Mouse (Mus musculus) lung, embryonic 15.5 days (tissue): ENCODE data around the gene Gabarapl2. TPM values are rescaled to one million over a fixed set of nuclear protein-coding genes. Genes with fewer than 3 reads are reported as not detected.

ENCODE experiments used
- ATAC-seq: fragments of 200-750 bp; cut with Nextera tagmentation; 2 replicates; pipeline ENCODE4 v1.8.0; 2017; ENCODE audit warnings: moderate number of reproducible peaks, borderline replicate concordance; ENCODE audit not compliant: low FRiP score, low TSS enrichment; ENCODE audit errors: extremely low read depth
- H3K27ac ChIP-seq: fragments of 300-500 bp; sonication (generic); 2 replicates; pipeline ENCODE4 v1.5.1; 2015; ENCODE audit warnings: moderate library complexity, mild to moderate bottlenecking, inconsistent platforms
- H3K27me3 ChIP-seq: fragments of 300-500 bp; sonication (generic); 2 replicates; pipeline ENCODE4 v1.6.1; 2015; ENCODE audit warnings: inconsistent platforms
- H3K36me3 ChIP-seq: fragments of 300-500 bp; sonication (generic); 2 replicates; pipeline ENCODE4 v1.6.1; 2015; ENCODE audit warnings: inconsistent platforms
- H3K4me1 ChIP-seq: fragments of 300-500 bp; sonication (generic); 2 replicates; pipeline ENCODE4 v1.6.1; 2015; ENCODE audit warnings: inconsistent platforms
- H3K4me2 ChIP-seq: fragments of 300-500 bp; sonication (generic); 2 replicates; pipeline ENCODE4 v1.6.1; 2015; ENCODE audit warnings: inconsistent platforms, mild to moderate bottlenecking, moderate library complexity
- H3K4me3 ChIP-seq: fragments of 300-500 bp; sonication (generic); 2 replicates; pipeline ENCODE4 v1.5.1; 2015; ENCODE audit warnings: mild to moderate bottlenecking, inconsistent platforms
- H3K9ac ChIP-seq: fragments of 300-500 bp; sonication (generic); 2 replicates; pipeline ENCODE4 v1.6.1; 2015; ENCODE audit warnings: inconsistent platforms
- H3K9me3 ChIP-seq: fragments of 300-500 bp; sonication (generic); 2 replicates; pipeline ENCODE4 v1.6.1; 2016; ENCODE audit warnings: inconsistent platforms
- WGBS: fragments of 180-500 bp; shearing (Covaris S2); methylation state at CpG from one replicate; pipeline ENCODE4 v1.1.7; 2015; 5-methylcytosine and 5-hydroxymethylcytosine counted together
- polyA plus RNA-seq: library from polyadenylated mRNA; unstranded; fragments of >200 nt; fragmentation: Nextera tagmentation; extraction: Ambion mirVana; gene quantifications from 2 replicates; pipeline ENCODE4 v1.2.1, GENCODE M21; 2015

Gene Gabarapl2
- polyA plus RNA-seq, 1 experiment from 2014 or later = 184 TPM

- H3K27me3 ChIP-seq = no peaks in the 10 kb centered on the region
- 63% methylated on average over 3 of the region's 3 CpGs for WGBS
- H3K9me3 ChIP-seq = no peaks in the 10 kb centered on the region
- H3K9ac ChIP-seq = no peak overlapping the region
- no peak overlapping the region for H3K4me3 ChIP-seq
- no peaks in the 10 kb centered on the region for H3K4me1 ChIP-seq
- peaks cover 14% of the 10 kb centered on the region for H3K36me3 ChIP-seq
- no peak overlapping the region for H3K27ac ChIP-seq
- no peak overlapping the region for H3K4me2 ChIP-seq
- no peak for ATAC-seq
These were observed 20.8 kb downstream of the Gabarapl2 start for GRCm38 (mm10) chr8:111961330-111961729.

DNA sequence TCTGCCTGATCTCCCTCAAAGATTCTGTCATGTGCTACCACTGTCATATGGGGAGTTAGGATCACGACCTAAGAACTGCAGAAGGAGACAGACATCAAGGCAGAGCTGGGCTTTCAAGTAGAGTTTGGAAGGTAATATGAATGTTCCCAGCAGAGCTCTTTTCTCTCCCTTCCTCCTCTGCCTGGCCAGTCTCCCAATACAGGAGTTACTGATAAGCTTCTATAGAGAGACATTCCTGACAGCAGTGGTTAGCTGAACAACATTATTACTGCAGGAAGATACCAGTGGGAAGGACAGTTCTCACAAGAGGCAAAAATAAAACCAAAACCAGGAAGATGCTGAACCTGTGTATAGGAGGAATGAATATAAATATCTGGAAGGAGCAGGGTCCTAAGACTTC, 22.1 kb downstream of the Gabarapl2 start:
- H3K27me3 ChIP-seq = no peaks in the 10 kb centered on the region
- no peaks in the 10 kb centered on the region for H3K9me3 ChIP-seq
- WGBS = 50% methylated on average over 1 of the region's 1 CpGs
- no peak overlapping the region for H3K4me3 ChIP-seq
- H3K36me3 ChIP-seq = 0 out of 2 replicates have a peak, but pooled peaks cover 2% of the 10 kb centered on the region
- no peak overlapping the region for H3K9ac ChIP-seq
- H3K4me1 ChIP-seq = no peaks in the 10 kb centered on the region
- no peak for ATAC-seq
- no peak overlapping the region for H3K4me2 ChIP-seq
- H3K27ac ChIP-seq = no peak overlapping the region

GRCm38 (mm10) chr8:111963091-111963490, 22.6 kb downstream of the Gabarapl2 start:
- no peak overlapping the region for H3K4me2 ChIP-seq
- WGBS = 73% methylated on average over 10 of the region's 10 CpGs
- H3K36me3 ChIP-seq = no peaks in the 10 kb centered on the region
- no peak for ATAC-seq
- H3K4me1 ChIP-seq = no peaks in the 10 kb centered on the region
- H3K27ac ChIP-seq = no peak overlapping the region
- no peaks in the 10 kb centered on the region for H3K27me3 ChIP-seq
- no peak overlapping the region for H3K9ac ChIP-seq
- no peaks in the 10 kb centered on the region for H3K9me3 ChIP-seq
- H3K4me3 ChIP-seq = no peak overlapping the region

- Histone ChIP-seq H3K36me3 (no peaks in the 10 kb centered on the region), H3K4me1 (no peaks in the 10 kb centered on the region), H3K27me3 (no peaks in the 10 kb centered on the region), H3K27ac (no peak overlapping the region), H3K4me3 (no peak overlapping the region), H3K4me2 (no peak overlapping the region), H3K9me3 (no peaks in the 10 kb centered on the region), H3K9ac (no peak overlapping the region)
- ATAC-seq = no peak
- 86% methylated on average over 4 of the region's 4 CpGs for WGBS
These were observed 23.0 kb downstream of the Gabarapl2 start for GRCm38 (mm10) chr8:111963546-111963945.

- Histone ChIP-seq H3K9ac (no peak overlapping the region), H3K4me1 (no peaks in the 10 kb centered on the region), H3K4me2 (no peak overlapping the region), H3K4me3 (no peak overlapping the region), H3K27ac (no peak overlapping the region), H3K36me3 (no peaks in the 10 kb centered on the region), H3K9me3 (no peaks in the 10 kb centered on the region), H3K27me3 (no peaks in the 10 kb centered on the region)
- no peak for ATAC-seq
- 42% methylated on average over 5 of the region's 5 CpGs for WGBS
These were observed 23.8 kb downstream of the Gabarapl2 start for GRCm38 (mm10) chr8:111964351-111964750.

DNA sequence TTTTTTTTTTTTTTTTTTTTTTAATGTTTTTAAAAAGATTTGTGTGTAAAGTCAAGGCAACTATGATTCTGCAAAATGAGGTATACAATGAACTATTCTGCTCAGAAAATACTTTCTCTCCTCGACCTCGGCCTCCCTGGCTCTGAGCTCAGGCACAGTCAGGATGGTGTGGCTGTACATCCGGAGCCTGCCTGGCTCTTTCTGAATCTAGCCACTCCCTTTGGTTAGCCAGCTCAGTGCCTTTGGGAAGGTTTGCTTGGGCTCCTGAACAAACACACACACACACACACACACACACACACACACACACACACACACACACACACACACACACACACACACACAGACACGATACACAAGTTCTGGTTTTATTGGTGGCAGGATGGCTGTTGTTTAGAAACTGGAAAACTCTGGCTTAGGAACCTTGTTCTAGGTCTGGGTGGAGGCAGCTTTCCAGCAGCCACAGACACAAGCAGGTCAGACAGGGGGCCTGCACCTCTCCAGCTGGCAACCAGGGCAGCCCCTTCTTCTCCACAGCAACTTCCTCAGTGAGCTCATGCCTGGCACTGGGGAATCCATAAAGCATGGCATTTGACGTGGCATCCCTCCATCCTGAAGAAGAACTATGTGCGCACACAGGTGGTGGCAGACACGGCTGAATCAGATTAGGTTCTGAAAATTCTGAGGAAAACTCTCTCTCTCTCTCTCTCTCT, 24.5 kb downstream of the Gabarapl2 start:
- Histone ChIP-seq H3K4me2 (no peak overlapping the region), H3K4me1 (no peaks in the 10 kb centered on the region), H3K27me3 (no peaks in the 10 kb centered on the region), H3K9ac (no peak overlapping the region), H3K27ac (no peak overlapping the region), H3K4me3 (no peak overlapping the region), H3K36me3 (no peaks in the 10 kb centered on the region), H3K9me3 (no peaks in the 10 kb centered on the region)
- WGBS = 62% methylated on average over 7 of the region's 7 CpGs
- ATAC-seq = no peak

GRCm38 (mm10) chr8:111967246-111967870, 26.9 kb downstream of the Gabarapl2 start:
- H3K9me3 ChIP-seq = no peaks in the 10 kb centered on the region
- no peaks in the 10 kb centered on the region for H3K27me3 ChIP-seq
- ATAC-seq = no peak
- H3K27ac ChIP-seq = no peak overlapping the region
- H3K36me3 ChIP-seq = peaks cover 6% of the 10 kb centered on the region; the same call in 1 of the 2 replicates
- no peak overlapping the region for H3K9ac ChIP-seq
- no peak overlapping the region for H3K4me3 ChIP-seq
- no peaks in the 10 kb centered on the region for H3K4me1 ChIP-seq
- 75% methylated on average over 5 of the region's 5 CpGs for WGBS
- no peak overlapping the region for H3K4me2 ChIP-seq

DNA sequence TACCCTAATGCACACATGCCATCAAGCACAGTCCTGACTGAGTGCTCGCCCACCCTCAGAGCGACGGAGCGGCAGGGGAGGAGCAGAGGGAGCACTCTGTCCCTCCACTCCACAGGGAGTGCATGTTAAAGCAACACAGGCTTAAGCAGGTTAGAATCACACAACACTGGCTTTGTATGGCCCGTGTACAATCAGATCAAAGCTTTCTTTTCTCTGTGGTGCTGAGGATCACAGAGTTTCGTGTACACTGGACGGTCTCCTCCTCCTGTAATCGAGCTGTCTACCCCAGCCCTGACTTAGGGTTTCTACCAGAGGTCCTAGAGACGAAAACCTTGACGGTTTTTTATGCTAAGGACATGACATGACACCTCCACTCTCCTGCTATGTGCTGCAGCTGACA, 28.0 kb downstream of the Gabarapl2 start:
- Histone ChIP-seq H3K9me3 (no peaks in the 10 kb centered on the region), H3K9ac (no peak overlapping the region), H3K4me3 (no peak overlapping the region), H3K4me1 (no peaks in the 10 kb centered on the region), H3K27ac (no peak overlapping the region), H3K4me2 (no peak overlapping the region), H3K27me3 (no peaks in the 10 kb centered on the region), H3K36me3 (peaks cover 11% of the 10 kb centered on the region)
- 83% methylated on average over 10 of the region's 10 CpGs for WGBS
- no peak for ATAC-seq

DNA sequence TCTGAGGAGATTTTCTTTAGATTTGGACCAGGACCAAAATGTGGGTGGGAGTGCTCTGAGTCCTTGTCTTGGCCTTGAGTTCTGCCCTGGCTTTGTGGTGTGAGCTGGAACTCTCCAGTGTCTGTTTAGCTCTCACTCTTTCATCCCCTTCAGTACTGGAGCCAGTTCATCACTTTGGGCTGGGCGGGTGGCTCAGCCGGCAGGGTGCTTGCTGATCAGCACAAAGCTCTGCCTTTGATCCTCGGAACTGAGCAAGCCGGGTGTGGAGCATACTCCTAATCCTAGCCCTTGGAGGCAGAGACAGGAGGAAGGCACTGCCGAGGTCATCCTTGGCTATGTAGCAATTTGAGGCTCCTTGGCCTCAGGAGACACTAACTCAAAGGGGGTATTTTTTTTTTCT, 28.5 kb downstream of the Gabarapl2 start:
- no peak for ATAC-seq

DNA sequence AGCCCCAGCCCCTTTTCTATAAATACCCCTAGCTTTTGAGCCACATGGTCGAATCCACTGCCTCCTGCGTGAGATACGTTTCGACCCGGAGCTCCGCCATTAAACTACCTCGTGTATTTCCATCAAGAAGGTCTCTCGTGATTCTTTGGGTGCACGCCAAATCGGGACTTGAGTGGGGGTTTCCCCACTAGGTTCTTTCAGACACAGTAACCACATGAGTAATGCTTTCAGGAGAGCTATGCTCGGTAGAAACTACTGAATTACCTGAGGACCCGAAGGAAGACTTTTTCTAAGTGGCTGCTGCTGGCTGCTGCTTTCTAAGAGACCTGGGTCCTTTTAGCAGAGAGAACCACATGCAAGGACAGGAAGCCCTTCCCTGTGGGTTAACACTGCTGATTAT, 33.6 kb downstream of the Gabarapl2 start:
- no peak overlapping the region for H3K4me3 ChIP-seq
- H3K36me3 ChIP-seq = peaks cover 40% of the 10 kb centered on the region
- H3K9me3 ChIP-seq = no peaks in the 10 kb centered on the region
- H3K4me1 ChIP-seq = no peaks in the 10 kb centered on the region
- no peak for ATAC-seq
- no peaks in the 10 kb centered on the region for H3K27me3 ChIP-seq
- H3K9ac ChIP-seq = no peak overlapping the region
- 93% methylated on average over 12 of the region's 12 CpGs for WGBS
- H3K27ac ChIP-seq = no peak overlapping the region
- no peak overlapping the region for H3K4me2 ChIP-seq

More for the DNA sequence above, 28.5 kb downstream of the Gabarapl2 start:
- Histone ChIP-seq H3K4me3 (no peak overlapping the region), H3K36me3 (peaks cover 14% of the 10 kb centered on the region), H3K4me2 (no peak overlapping the region), H3K9me3 (no peaks in the 10 kb centered on the region), H3K27me3 (no peaks in the 10 kb centered on the region), H3K27ac (no peak overlapping the region), H3K4me1 (no peaks in the 10 kb centered on the region), H3K9ac (no peak overlapping the region)
- 45% methylated on average over 5 of the region's 5 CpGs for WGBS

DNA sequence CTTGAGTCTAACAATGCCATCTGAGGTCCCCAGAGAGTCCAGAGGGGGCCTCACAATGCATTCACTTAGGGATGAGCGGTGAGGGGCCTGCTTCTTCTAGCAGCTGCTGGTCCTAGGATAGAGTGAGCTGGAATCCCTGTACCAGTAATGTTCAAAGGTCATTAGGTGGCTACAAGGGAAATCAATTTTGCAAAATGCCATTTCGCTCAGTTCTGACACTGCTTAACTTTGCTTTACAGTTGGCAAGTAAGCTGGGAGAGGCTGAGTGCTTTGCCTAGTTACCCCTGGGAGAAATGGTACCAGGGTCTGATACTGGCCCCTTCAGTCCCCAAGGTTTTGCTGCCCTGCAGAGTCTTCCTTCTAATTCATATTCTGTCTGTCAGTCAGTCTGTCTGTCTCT, 35.2 kb downstream of the Gabarapl2 start:
- no peak for ATAC-seq
- no peaks in the 10 kb centered on the region for H3K4me1 ChIP-seq
- peaks cover 42% of the 10 kb centered on the region for H3K36me3 ChIP-seq
- H3K27ac ChIP-seq = no peak overlapping the region
- H3K27me3 ChIP-seq = no peaks in the 10 kb centered on the region
- no peak overlapping the region for H3K9ac ChIP-seq
- WGBS = 91% methylated on average over 2 of the region's 2 CpGs
- no peak overlapping the region for H3K4me3 ChIP-seq
- no peaks in the 10 kb centered on the region for H3K9me3 ChIP-seq
- no peak overlapping the region for H3K4me2 ChIP-seq

- H3K27me3 ChIP-seq = no peaks in the 10 kb centered on the region
- H3K36me3 ChIP-seq = peaks cover 39% of the 10 kb centered on the region
- H3K4me1 ChIP-seq = no peaks in the 10 kb centered on the region
- H3K9me3 ChIP-seq = no peaks in the 10 kb centered on the region
- no peak overlapping the region for H3K4me2 ChIP-seq
- WGBS = 90% methylated on average over 2 of the region's 2 CpGs
- ATAC-seq = no peak
- no peak overlapping the region for H3K9ac ChIP-seq
- no peak overlapping the region for H3K4me3 ChIP-seq
- no peak overlapping the region for H3K27ac ChIP-seq
These were observed 35.8 kb downstream of the Gabarapl2 start for GRCm38 (mm10) chr8:111976326-111976725.
